10 mouse cellular contexts compared by ENCODE assay signal in the genomic region with DNA sequence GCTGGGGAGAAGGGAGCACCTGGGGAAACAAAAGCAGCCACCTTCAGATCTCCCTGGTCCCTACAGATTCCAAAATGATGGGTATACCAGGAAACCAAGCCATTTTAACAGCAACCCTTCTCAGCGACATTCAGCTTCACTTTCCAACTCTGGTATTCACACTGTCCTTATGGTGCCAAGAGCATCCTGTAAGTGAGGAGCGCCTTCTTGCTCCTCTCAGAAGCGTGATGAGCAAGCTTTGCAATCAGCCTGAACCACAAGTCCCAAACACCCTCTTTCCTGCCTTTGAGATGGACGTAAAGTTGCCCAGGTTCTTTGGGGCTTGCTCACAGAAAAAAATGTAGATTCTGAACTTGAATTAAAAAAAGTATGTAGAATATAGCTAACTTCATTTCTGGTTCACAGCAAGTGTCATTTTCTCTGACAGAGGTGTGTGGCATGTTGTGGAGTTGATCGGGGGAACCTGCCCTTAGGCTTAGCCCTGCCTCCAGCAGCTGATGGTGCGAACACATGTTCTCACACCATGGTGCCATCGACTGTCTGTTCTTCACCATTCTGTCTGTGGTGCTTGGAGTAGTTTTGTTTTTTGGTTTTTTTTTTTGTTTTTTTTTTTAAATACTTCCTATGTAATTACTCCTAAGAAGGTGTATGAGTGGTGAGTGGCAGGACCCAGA.
A peak's percentile ranks its signal among the peaks of the same experiment; 100 is the strongest.
DNase-seq lines count a peak whose midpoint lies in the region; ATAC-seq and TF ChIP-seq lines count a peak whose summit lies in the region.
"Had no signal": no experiment of that assay in that cellular context is flagged by ENCODE, and none has a peak within 500 bp of the region (broad histone marks: within the 10 kb centered on the region; RNA-seq: fewer than 3 reads in every experiment).

No protein-coding gene starts in this region.

- ATAC-seq in frontal cortex, adult (ENCODE audit: low TSS enrichment): peak; percentile 55
- no peak for ATAC-seq in neural tube, embryonic 13.5 days (ENCODE audit: low read depth)
- no peak for ATAC-seq in hindbrain, postnatal 0 days
- ATAC-seq: intestine, embryonic 16.5 days had no signal

- no peaks in the 10 kb centered on the region for H3K9me3 ChIP-seq in neural tube, embryonic 13.5 days
- H3K9me3 ChIP-seq in hindbrain, postnatal 0 days (ENCODE audit: low read length): no peaks in the 10 kb centered on the region

- no peak for DNase-seq in frontal cortex, postnatal 36 days (ENCODE audit: low spot score in 2 of 2)
- no peak for DNase-seq in neural tube, embryonic 10.5 days (ENCODE audit: extremely low spot score, low spot score)
- no peak for DNase-seq in hindbrain, postnatal 0 days (ENCODE audit: low spot score)
- no peak for DNase-seq in adrenal gland, adult 2 months
- DNase-seq in kidney, postnatal 25 days: no peak

- H3K4me1 ChIP-seq in neural tube, embryonic 13.5 days (replicated peaks): peaks cover 59% of the 10 kb centered on the region
- peaks cover 12% of the 10 kb centered on the region; the same call in 1 of the 2 replicates for H3K4me1 ChIP-seq in hindbrain, postnatal 0 days (ENCODE audit: insufficient read depth, low read length)
- peaks cover 40% of the 10 kb centered on the region for H3K4me1 ChIP-seq in olfactory bulb, adult 2 months (ENCODE audit: control insufficient read depth, insufficient read depth, low read length)

- 75% methylated on average over 7 of the region's 7 CpGs for WGBS in neural tube, embryonic 13.5 days
- 54% methylated on average over 7 of the region's 7 CpGs for WGBS in hindbrain, postnatal 0 days
- 50% methylated on average over 7 of the region's 7 CpGs for WGBS in olfactory bulb, adult 2 months

- peak overlapping the region; percentile 15; the same call in 1 of the 2 replicates for H3K4me2 ChIP-seq in neural tube, embryonic 13.5 days
- peak overlapping the region; percentile 32; the same call in 1 of the 2 replicates for H3K4me2 ChIP-seq in hindbrain, postnatal 0 days (ENCODE audit: low read depth, low read length)

- no peak for TF ChIP-seq POLR2A in olfactory bulb, adult 2 months (IDR thresholded peaks at IDR 0.05; ENCODE audit: insufficient read depth, low read depth, low read length)

- TF ChIP-seq CTCF in hindbrain, postnatal 0 days (IDR thresholded peaks at IDR 0.05; ENCODE audit: low read depth): no peak
- no peak for TF ChIP-seq CTCF in olfactory bulb, adult 2 months (IDR thresholded peaks at IDR 0.05; ENCODE audit: insufficient read depth, low read depth, low read length)

- no peak overlapping the region for H3K4me3 ChIP-seq in neural tube, embryonic 13.5 days
- no peak overlapping the region for H3K4me3 ChIP-seq in hindbrain, postnatal 0 days (ENCODE audit: low read length)
- no peak overlapping the region for H3K4me3 ChIP-seq in olfactory bulb, adult 2 months (ENCODE audit: insufficient read depth, low read depth, low read length)

- no peaks in the 10 kb centered on the region for H3K27me3 ChIP-seq in neural tube, embryonic 13.5 days
- no peaks in the 10 kb centered on the region for H3K27me3 ChIP-seq in hindbrain, postnatal 0 days (ENCODE audit: insufficient read depth, low read length)

- peaks cover 9% of the 10 kb centered on the region; the same call in 1 of the 2 replicates for H3K36me3 ChIP-seq in neural tube, embryonic 13.5 days
- H3K36me3 ChIP-seq in hindbrain, postnatal 0 days (ENCODE audit: insufficient read depth, low read length): no peaks in the 10 kb centered on the region

- H3K27ac ChIP-seq in neural tube, embryonic 13.5 days (replicated peaks): peak overlapping the region; percentile 70
- peak overlapping the region; percentile 78 for H3K27ac ChIP-seq in hindbrain, postnatal 0 days
- H3K27ac ChIP-seq in olfactory bulb, adult 2 months (ENCODE audit: insufficient read depth, low read depth, low read length): peak overlapping the region; percentile 92
- H3K27ac ChIP-seq: liver, embryonic 14.5 days had no signal

- peak overlapping the region; percentile 52; the same call in 1 of the 2 replicates for H3K9ac ChIP-seq in neural tube, embryonic 13.5 days
- H3K9ac ChIP-seq in hindbrain, postnatal 0 days (replicated peaks; ENCODE audit: low read length): no peak overlapping the region
- H3K9ac ChIP-seq: liver, embryonic 14.5 days had no signal
